Mouse (Mus musculus) kidney, postnatal 36 days (tissue): ENCODE results near the gene Mlkl.
"Not testable (repeated sequence)": the region's sequence is repeated elsewhere in the genome, so short reads cannot be mapped to it uniquely, and the experiment has no call there.

Source experiments
- DNase-seq, 2 experiments: peaks; one replicate each; pipeline ENCODE4 v3.0.0; 2021 to 2022; ENCODE audit warnings: mixed read lengths in 2 of 2

Mlkl gene

GRCm38 (mm10) chr8:111312758-111313162 is 25.2 kb downstream of the Mlkl start:
- DNase-seq = peak in 1 of 2 experiments; percentile 6

GRCm38 (mm10) chr8:111310006-111310405 is 28.0 kb downstream of the Mlkl start:
- DNase-seq = not testable (repeated sequence)

- DNase-seq = peak; percentile 11 to 33
These were observed 32.8 kb downstream of the Mlkl start for GRCm38 (mm10) chr8:111305031-111305730.

GRCm38 (mm10) chr8:111304359-111304758 is 33.6 kb downstream of the Mlkl start:
- DNase-seq = no peak

- DNase-seq = not testable (repeated sequence)
These were observed 34.7 kb downstream of the Mlkl start for GRCm38 (mm10) chr8:111303076-111303803.

- peak in 1 of 2 experiments; percentile 27 for DNase-seq
These were observed 37.1 kb downstream of the Mlkl start for GRCm38 (mm10) chr8:111300597-111301546.

GRCm38 (mm10) chr8:111299821-111300568 is 38.0 kb downstream of the Mlkl start, which contains the start of gene Rfwd3:
Rfwd3 (minus strand) TSS chr8:111300222.
- DNase-seq = peak; percentile 97 to 99

GRCm38 (mm10) chr8:111299363-111299820 is 38.6 kb downstream of the Mlkl start:
- peak; percentile 39 to 74 for DNase-seq

GRCm38 (mm10) chr8:111298011-111298410 is 40.0 kb downstream of the Mlkl start:
- no peak for DNase-seq

- peak; percentile 59 to 65 for DNase-seq
These were observed 46.2 kb downstream of the Mlkl start for GRCm38 (mm10) chr8:111291733-111292132.

- DNase-seq = no peak
These were observed 47.4 kb downstream of the Mlkl start for GRCm38 (mm10) chr8:111290586-111290985.

- no peak for DNase-seq
These were observed 52.4 kb downstream of the Mlkl start for GRCm38 (mm10) chr8:111285603-111286002.

GRCm38 (mm10) chr8:111282093-111282492 is 55.9 kb downstream of the Mlkl start:
- no peak for DNase-seq

- DNase-seq = peak in 1 of 2 experiments; percentile 36
These were observed 69.7 kb downstream of the Mlkl start for GRCm38 (mm10) chr8:111268277-111268676.

GRCm38 (mm10) chr8:111266161-111266560 is 71.8 kb downstream of the Mlkl start:
- peak; percentile 24 to 25 for DNase-seq

- DNase-seq = peak; percentile 26 to 31
These were observed 73.2 kb downstream of the Mlkl start for GRCm38 (mm10) chr8:111264693-111265220.

GRCm38 (mm10) chr8:111261981-111262381 is 76.0 kb downstream of the Mlkl start:
- DNase-seq = no peak
